Mouse (Mus musculus) liver, adult 2 months (tissue): ENCODE measurements around the gene Chga. TPM values are rescaled to one million over a fixed set of nuclear protein-coding genes. Genes with fewer than 3 reads are reported as not detected.

ENCODE experiments used
- DNase-seq: peaks from one replicate; pipeline ENCODE4 v3.0.0-alpha.2; 2011; ENCODE audit warnings: low read depth, low spot score; ENCODE audit errors: extremely low read depth
- H3K27ac ChIP-seq: fragments of 200-500 bp; replicated peaks from 2 replicates; pipeline ENCODE4 v1.5.1; 2012; ENCODE audit warnings: low read depth, mild to moderate bottlenecking, control low read depth, inconsistent platforms, low read length; ENCODE audit not compliant: insufficient read depth
- H3K27me3 ChIP-seq: fragments of 200-500 bp; 2 replicates; pipeline ENCODE4 v1.6.1; 2012; ENCODE audit warnings: mild to moderate bottlenecking, moderate library complexity, low read length, inconsistent platforms; ENCODE audit not compliant: control insufficient read depth, insufficient read depth
- H3K36me3 ChIP-seq: fragments of 200-500 bp; 2 replicates; pipeline ENCODE4 v1.6.1; 2012; ENCODE audit warnings: low read length, inconsistent platforms; ENCODE audit not compliant: control insufficient read depth, insufficient read depth
- H3K4me1 ChIP-seq: fragments of 200-500 bp; 2 replicates; pipeline ENCODE4 v1.6.1; 2011; ENCODE audit warnings: low read length; ENCODE audit not compliant: control insufficient read depth, insufficient read depth
- H3K4me3 ChIP-seq: fragments of 200-500 bp; 2 replicates; pipeline ENCODE4 v1.5.1; 2011; ENCODE audit warnings: low read depth, mild to moderate bottlenecking, control low read depth, low read length, moderate library complexity; ENCODE audit not compliant: insufficient read depth
- H3K79me2 ChIP-seq: fragments of 200-500 bp; 2 replicates; pipeline ENCODE4 v1.6.1; 2012; ENCODE audit warnings: inconsistent platforms, mild to moderate bottlenecking, low read length, moderate library complexity; ENCODE audit not compliant: control insufficient read depth, insufficient read depth
- H3K9ac ChIP-seq: fragments of 200-500 bp; 2 replicates; pipeline ENCODE4 v1.6.1; 2012; ENCODE audit warnings: low read depth, mild to moderate bottlenecking, control low read depth, inconsistent platforms, low read length
- CTCF ChIP-seq: fragments of 200-500 bp; IDR thresholded peaks from 2 replicates; pipeline ENCODE4 v1.5.1; 2011; ENCODE audit warnings: low read depth, low read length, control low read depth
- POLR2A ChIP-seq: fragments of 200-500 bp; IDR thresholded peaks from 2 replicates; pipeline ENCODE4 v1.6.1; 2011; ENCODE audit warnings: low read length, control low read depth; ENCODE audit not compliant: insufficient read depth; ENCODE audit errors: extremely low read depth
- WGBS: fragments of 180-500 bp; shearing (Covaris S2); methylation state at CpG from one replicate; pipeline ENCODE4 v1.1.7; 2018; 5-methylcytosine and 5-hydroxymethylcytosine counted together
- polyA plus RNA-seq: library from polyadenylated mRNA; depleted of rRNA; stranded (reverse); fragments of >200 nt; gene quantifications from 2 replicates; pipeline ENCODE4 v1.2.3, GENCODE M21; 2012
- total RNA-seq: library from RNA; depleted of rRNA; stranded (reverse); fragments of >200 nt; gene quantifications from 2 replicates; pipeline ENCODE4 v1.2.3, GENCODE M21; 2014

Gene Chga
- total and polyA plus RNA-seq, 2 experiments: not detected

- Histone ChIP-seq H3K4me1 (no peaks in the 10 kb centered on the region), H3K27me3 (no peaks in the 10 kb centered on the region), H3K27ac (no peak overlapping the region), H3K9ac (no peak overlapping the region), H3K4me3 (no peak overlapping the region), H3K79me2 (no peaks in the 10 kb centered on the region; the same call in 1 of the 2 replicates), H3K36me3 (no peaks in the 10 kb centered on the region)
- 65% methylated on average over 4 of the region's 4 CpGs for WGBS
- no peak for TF ChIP-seq POLR2A
- TF ChIP-seq CTCF: no peak
- no peak for DNase-seq
Measured at GRCm38 (mm10) chr12:102597466-102597865, 42.7 kb downstream of the Chga start.

DNA sequence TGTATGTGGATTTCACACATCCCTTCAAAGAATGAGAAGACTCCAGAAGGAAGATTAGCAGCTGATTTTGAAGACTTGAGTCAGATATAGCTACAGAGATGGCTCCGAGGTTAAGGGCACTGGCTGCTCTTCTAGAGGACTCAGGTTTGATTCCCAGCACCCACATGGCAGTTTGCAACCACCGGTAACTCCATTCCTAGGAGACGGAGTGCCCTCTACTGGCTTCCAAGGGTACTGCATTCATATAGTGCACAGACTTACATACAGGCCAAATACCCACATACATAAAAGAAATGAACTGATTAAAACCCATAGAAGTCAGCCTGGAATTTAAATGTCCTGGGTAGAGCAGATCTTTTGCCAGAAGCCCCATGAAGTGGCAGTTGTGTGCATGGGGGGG is 43.8 kb downstream of the Chga start:
- Histone ChIP-seq H3K4me3 (no peak overlapping the region), H3K36me3 (no peaks in the 10 kb centered on the region), H3K9ac (no peak overlapping the region), H3K79me2 (peaks cover 2% of the 10 kb centered on the region; the same call in 1 of the 2 replicates), H3K4me1 (no peaks in the 10 kb centered on the region), H3K27me3 (no peaks in the 10 kb centered on the region), H3K27ac (no peak overlapping the region)
- 99% methylated on average over 3 of the region's 3 CpGs for WGBS
- no peak for DNase-seq
- TF ChIP-seq POLR2A (no peak), CTCF (peak; percentile 30; the same call in 1 of the 2 replicates)

DNA sequence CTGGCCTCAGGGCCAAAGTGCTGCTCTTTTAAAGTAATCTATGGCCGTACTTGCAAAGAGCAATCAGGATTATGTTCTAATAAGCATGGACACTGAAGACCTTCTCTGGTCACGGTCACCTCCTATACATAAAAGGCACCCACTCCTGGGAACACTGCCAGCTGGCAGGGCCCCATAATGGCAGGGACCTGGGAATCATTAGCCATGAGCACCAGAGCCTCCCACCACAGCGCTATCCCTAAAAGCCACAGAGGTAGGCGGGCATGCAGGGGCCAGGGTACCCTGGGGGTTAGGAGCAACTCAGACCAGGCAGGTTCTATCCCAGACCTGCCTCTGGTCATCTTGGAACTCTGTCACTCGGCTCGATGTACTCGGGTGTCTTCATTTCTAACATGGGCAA is 45.0 kb downstream of the Chga start:
- no peak overlapping the region for H3K4me3 ChIP-seq
- peaks cover 1% of the 10 kb centered on the region; the same call in 1 of the 2 replicates for H3K36me3 ChIP-seq
- TF ChIP-seq CTCF (no peak), POLR2A (no peak)
- no peak overlapping the region for H3K9ac ChIP-seq
- H3K79me2 ChIP-seq: peaks cover 2% of the 10 kb centered on the region; the same call in 1 of the 2 replicates
- 90% methylated on average over 7 of the region's 7 CpGs for WGBS
- H3K4me1 ChIP-seq: no peaks in the 10 kb centered on the region
- no peaks in the 10 kb centered on the region for H3K27me3 ChIP-seq
- no peak overlapping the region for H3K27ac ChIP-seq
- no peak for DNase-seq

- Histone ChIP-seq H3K4me1 (no peaks in the 10 kb centered on the region), H3K79me2 (peaks cover 2% of the 10 kb centered on the region; the same call in 1 of the 2 replicates), H3K4me3 (no peak overlapping the region), H3K27me3 (no peaks in the 10 kb centered on the region), H3K9ac (no peak overlapping the region), H3K27ac (no peak overlapping the region), H3K36me3 (peaks cover 3% of the 10 kb centered on the region; the same call in 1 of the 2 replicates)
- no peak for TF ChIP-seq CTCF
- no peak for TF ChIP-seq POLR2A
- DNase-seq: no peak
- WGBS: 82% methylated on average over 6 of the region's 6 CpGs
Measured at GRCm38 (mm10) chr12:102600345-102600744, 45.6 kb downstream of the Chga start.

GRCm38 (mm10) chr12:102601847-102602246 is 47.1 kb downstream of the Chga start:
- Histone ChIP-seq H3K27ac (no peak overlapping the region), H3K4me3 (no peak overlapping the region), H3K27me3 (no peaks in the 10 kb centered on the region), H3K79me2 (peaks cover 2% of the 10 kb centered on the region; the same call in 1 of the 2 replicates), H3K36me3 (peaks cover 3% of the 10 kb centered on the region; the same call in 1 of the 2 replicates), H3K9ac (no peak overlapping the region), H3K4me1 (no peaks in the 10 kb centered on the region)
- WGBS: 86% methylated on average over 8 of the region's 8 CpGs
- DNase-seq: no peak
- TF ChIP-seq CTCF (no peak), POLR2A (no peak)

GRCm38 (mm10) chr12:102602255-102603041 is 47.7 kb downstream of the Chga start:
- Histone ChIP-seq H3K27ac (no peak overlapping the region), H3K27me3 (no peaks in the 10 kb centered on the region), H3K4me3 (no peak overlapping the region), H3K9ac (no peak overlapping the region), H3K36me3 (peaks cover 3% of the 10 kb centered on the region; the same call in 1 of the 2 replicates), H3K4me1 (no peaks in the 10 kb centered on the region), H3K79me2 (peaks cover 2% of the 10 kb centered on the region; the same call in 1 of the 2 replicates)
- DNase-seq: no peak
- TF ChIP-seq POLR2A (no peak), CTCF (no peak)
- WGBS: 89% methylated on average over 9 of the region's 9 CpGs
